Mouse (Mus musculus): ENCODE data around the gene Gpr137c. TPM values are rescaled to one million over a fixed set of nuclear protein-coding genes. Genes with fewer than 3 reads are reported as not detected.
A peak's percentile ranks its signal among the peaks of the same experiment; 100 is the strongest.

Gene Gpr137c
- polyA plus RNA-seq, 1 experiment from 2014 or later = 1.4 TPM

- H3K9me3 ChIP-seq (ENCODE audit: control insufficient read depth) = no peaks in the 10 kb centered on the region
- peaks cover 28% of the 10 kb centered on the region for H3K36me3 ChIP-seq (ENCODE audit: control insufficient read depth, insufficient read depth)
- no peak overlapping the region for H3K9ac ChIP-seq (ENCODE audit: low read depth, low read length)
- H3K27ac ChIP-seq (ENCODE audit: low read depth, low read length) = no peak overlapping the region
- H3K4me2 ChIP-seq (replicated peaks; ENCODE audit: low read depth) = no peak overlapping the region
- TF ChIP-seq CTCF (IDR thresholded peaks at IDR 0.05; ENCODE audit: low read depth) = no peak
- ATAC-seq = no peak
- no peaks in the 10 kb centered on the region for H3K4me1 ChIP-seq (replicated peaks; ENCODE audit: control insufficient read depth, insufficient read depth, low read length)
- H3K27me3 ChIP-seq (replicated peaks; ENCODE audit: control insufficient read depth, insufficient read depth, low read length) = no peaks in the 10 kb centered on the region
- 74% methylated on average over 5 of the region's 5 CpGs for WGBS
- no peak overlapping the region for H3K4me3 ChIP-seq (ENCODE audit: low read depth, low read length)
Observed at GRCm38 (mm10) chr14:45305852-45306251, 86.3 kb downstream of the Gpr137c start.

GRCm38 (mm10) chr14:45307630-45308328 lies 88.3 kb downstream of the Gpr137c start:
- Histone ChIP-seq H3K9ac (ENCODE audit: low read depth, low read length) (no peak overlapping the region), H3K4me2 (replicated peaks; ENCODE audit: low read depth) (no peak overlapping the region), H3K9me3 (ENCODE audit: control insufficient read depth) (no peaks in the 10 kb centered on the region), H3K27ac (ENCODE audit: low read depth, low read length) (no peak overlapping the region), H3K4me3 (ENCODE audit: low read depth, low read length) (no peak overlapping the region), H3K27me3 (replicated peaks; ENCODE audit: control insufficient read depth, insufficient read depth, low read length) (no peaks in the 10 kb centered on the region), H3K36me3 (ENCODE audit: control insufficient read depth, insufficient read depth) (peaks cover 11% of the 10 kb centered on the region), H3K4me1 (replicated peaks; ENCODE audit: control insufficient read depth, insufficient read depth, low read length) (no peaks in the 10 kb centered on the region)
- TF ChIP-seq CTCF (IDR thresholded peaks at IDR 0.05; ENCODE audit: low read depth) = no peak
- WGBS = 79% methylated on average over 8 of the region's 8 CpGs
- no peak for ATAC-seq

- no peak for ATAC-seq
- no peak overlapping the region for H3K27ac ChIP-seq (ENCODE audit: low read depth, low read length)
Observed at GRCm38 (mm10) chr14:45309646-45310045, 90.1 kb downstream of the Gpr137c start.

GRCm38 (mm10) chr14:45310101-45310500 lies 90.6 kb downstream of the Gpr137c start:
- H3K27me3 ChIP-seq (replicated peaks; ENCODE audit: control insufficient read depth, insufficient read depth, low read length) = no peaks in the 10 kb centered on the region
- no peak overlapping the region for H3K4me2 ChIP-seq (replicated peaks; ENCODE audit: low read depth)
- no peak overlapping the region for H3K27ac ChIP-seq (ENCODE audit: low read depth, low read length)
- WGBS = 93% methylated on average over 14 of the region's 14 CpGs
- H3K4me3 ChIP-seq (ENCODE audit: low read depth, low read length) = no peak overlapping the region
- no peaks in the 10 kb centered on the region for H3K4me1 ChIP-seq (replicated peaks; ENCODE audit: control insufficient read depth, insufficient read depth, low read length)
- 0 out of 2 replicates have a peak, but pooled peaks cover under 1% of the 10 kb centered on the region for H3K36me3 ChIP-seq (ENCODE audit: control insufficient read depth, insufficient read depth)
- no peak overlapping the region for H3K9ac ChIP-seq (ENCODE audit: low read depth, low read length)
- no peak for ATAC-seq
- H3K9me3 ChIP-seq (ENCODE audit: control insufficient read depth) = no peaks in the 10 kb centered on the region
- TF ChIP-seq CTCF (IDR thresholded peaks at IDR 0.05; ENCODE audit: low read depth) = no peak

More at GRCm38 (mm10) chr14:45309646-45310045, 90.1 kb downstream of the Gpr137c start:
- Histone ChIP-seq H3K4me1 (replicated peaks; ENCODE audit: control insufficient read depth, insufficient read depth, low read length) (no peaks in the 10 kb centered on the region), H3K36me3 (ENCODE audit: control insufficient read depth, insufficient read depth) (0 out of 2 replicates have a peak, but pooled peaks cover 4% of the 10 kb centered on the region), H3K4me2 (replicated peaks; ENCODE audit: low read depth) (no peak overlapping the region), H3K9me3 (ENCODE audit: control insufficient read depth) (no peaks in the 10 kb centered on the region), H3K4me3 (ENCODE audit: low read depth, low read length) (no peak overlapping the region), H3K9ac (ENCODE audit: low read depth, low read length) (no peak overlapping the region), H3K27me3 (replicated peaks; ENCODE audit: control insufficient read depth, insufficient read depth, low read length) (no peaks in the 10 kb centered on the region)
- WGBS = 87% methylated on average over 13 of the region's 13 CpGs
- no peak for TF ChIP-seq CTCF (IDR thresholded peaks at IDR 0.05; ENCODE audit: low read depth)

GRCm38 (mm10) chr14:45316927-45317326 lies 97.4 kb downstream of the Gpr137c start:
- Histone ChIP-seq H3K4me3 (ENCODE audit: low read depth, low read length) (peak overlapping the region; percentile 88), H3K9me3 (ENCODE audit: control insufficient read depth) (no peaks in the 10 kb centered on the region), H3K27me3 (replicated peaks; ENCODE audit: control insufficient read depth, insufficient read depth, low read length) (no peaks in the 10 kb centered on the region), H3K4me2 (replicated peaks; ENCODE audit: low read depth) (peak overlapping the region; percentile 83), H3K4me1 (replicated peaks; ENCODE audit: control insufficient read depth, insufficient read depth, low read length) (peaks cover 15% of the 10 kb centered on the region), H3K36me3 (ENCODE audit: control insufficient read depth, insufficient read depth) (no peaks in the 10 kb centered on the region), H3K27ac (ENCODE audit: low read depth, low read length) (no peak overlapping the region), H3K9ac (ENCODE audit: low read depth, low read length) (peak overlapping the region; percentile 88; the same call in 1 of the 2 replicates)
- no peak for ATAC-seq
- no peak for TF ChIP-seq CTCF (IDR thresholded peaks at IDR 0.05; ENCODE audit: low read depth)
- 43% methylated on average over 5 of the region's 5 CpGs for WGBS

GRCm38 (mm10) chr14:45317921-45318411 lies 98.4 kb downstream of the Gpr137c start:
- H3K4me3 ChIP-seq (ENCODE audit: low read depth, low read length) = peak overlapping the region; percentile 88
- no peaks in the 10 kb centered on the region for H3K36me3 ChIP-seq (ENCODE audit: control insufficient read depth, insufficient read depth)
- no peak for TF ChIP-seq CTCF (IDR thresholded peaks at IDR 0.05; ENCODE audit: low read depth)
- peak overlapping the region; percentile 88 for H3K9ac ChIP-seq (ENCODE audit: low read depth, low read length)
- peak; percentile 14 for ATAC-seq
- no peaks in the 10 kb centered on the region for H3K27me3 ChIP-seq (replicated peaks; ENCODE audit: control insufficient read depth, insufficient read depth, low read length)
- no peaks in the 10 kb centered on the region for H3K9me3 ChIP-seq (ENCODE audit: control insufficient read depth)
- WGBS = under 1% methylated on average over 24 of the region's 38 CpGs
- H3K4me2 ChIP-seq (replicated peaks; ENCODE audit: low read depth) = peak overlapping the region; percentile 83
- peaks cover 17% of the 10 kb centered on the region for H3K4me1 ChIP-seq (replicated peaks; ENCODE audit: control insufficient read depth, insufficient read depth, low read length)
- peak overlapping the region; percentile 94 for H3K27ac ChIP-seq (ENCODE audit: low read depth, low read length)
